Mouse (Mus musculus): Measurements from ENCODE around the gene Plau. TPM values are rescaled to one million over a fixed set of nuclear protein-coding genes. Genes with fewer than 3 reads are reported as not detected.

Gene Plau
- 1 to 10 TPM; 4.2 to 4.3 TPM for total RNA-seq (2021)

GRCm38 (mm10) chr14:20836171-20836904 is at the start of gene Plau:
Gene Plau, plus strand, starts transcription at chr14:20836660.
- DNase-seq = peak; percentile 42 to 45

GRCm38 (mm10) chr14:20788151-20788550 is 48.3 kb upstream of the Plau start:
- no peak for DNase-seq

GRCm38 (mm10) chr14:20789593-20789992 is 46.9 kb upstream of the Plau start:
- no peak for DNase-seq

- DNase-seq = no peak
These were observed 46.0 kb upstream of the Plau start for GRCm38 (mm10) chr14:20790445-20790844.

GRCm38 (mm10) chr14:20790996-20791395 is 45.5 kb upstream of the Plau start:
- no peak for DNase-seq

GRCm38 (mm10) chr14:20791511-20792242 is 44.8 kb upstream of the Plau start:
- DNase-seq = peak in 1 of 2 experiments; percentile 41

GRCm38 (mm10) chr14:20792243-20792921 is 44.1 kb upstream of the Plau start:
- DNase-seq = no peak

- DNase-seq = no peak
These were observed 43.3 kb upstream of the Plau start for GRCm38 (mm10) chr14:20792922-20793757.

GRCm38 (mm10) chr14:20793758-20794531 is 42.5 kb upstream of the Plau start, which contains the start of gene Camk2g:
Gene Camk2g, minus strand, starts transcription at chr14:20794088.
- DNase-seq = peak; percentile 63 to 67

GRCm38 (mm10) chr14:20794589-20794988 is 41.9 kb upstream of the Plau start:
- no peak for DNase-seq

GRCm38 (mm10) chr14:20795423-20796152 is 40.9 kb upstream of the Plau start:
- no peak for DNase-seq

- no peak for DNase-seq
These were observed 40.3 kb upstream of the Plau start for GRCm38 (mm10) chr14:20796170-20796569.

- no peak for DNase-seq
These were observed 39.8 kb upstream of the Plau start for GRCm38 (mm10) chr14:20796643-20797042.

- no peak for DNase-seq
These were observed 38.2 kb upstream of the Plau start for GRCm38 (mm10) chr14:20798300-20798699.

GRCm38 (mm10) chr14:20798761-20799160 is 37.7 kb upstream of the Plau start:
- DNase-seq = peak; percentile 80 to 83

- no peak for DNase-seq
These were observed 33.4 kb upstream of the Plau start for GRCm38 (mm10) chr14:20802926-20803605.

GRCm38 (mm10) chr14:20803606-20803938 is 32.9 kb upstream of the Plau start:
- DNase-seq = peak in 1 of 2 experiments; percentile 61

- no peak for DNase-seq
These were observed 32.0 kb upstream of the Plau start for GRCm38 (mm10) chr14:20804481-20804880.

- DNase-seq = peak; percentile 65 to 66
These were observed 31.3 kb upstream of the Plau start for GRCm38 (mm10) chr14:20804964-20805672.

Data from layer of hippocampus, postnatal 36 days (tissue).